Mouse (Mus musculus): ENCODE results near the gene Gnpda2.

Gnpda2 gene

DNA sequence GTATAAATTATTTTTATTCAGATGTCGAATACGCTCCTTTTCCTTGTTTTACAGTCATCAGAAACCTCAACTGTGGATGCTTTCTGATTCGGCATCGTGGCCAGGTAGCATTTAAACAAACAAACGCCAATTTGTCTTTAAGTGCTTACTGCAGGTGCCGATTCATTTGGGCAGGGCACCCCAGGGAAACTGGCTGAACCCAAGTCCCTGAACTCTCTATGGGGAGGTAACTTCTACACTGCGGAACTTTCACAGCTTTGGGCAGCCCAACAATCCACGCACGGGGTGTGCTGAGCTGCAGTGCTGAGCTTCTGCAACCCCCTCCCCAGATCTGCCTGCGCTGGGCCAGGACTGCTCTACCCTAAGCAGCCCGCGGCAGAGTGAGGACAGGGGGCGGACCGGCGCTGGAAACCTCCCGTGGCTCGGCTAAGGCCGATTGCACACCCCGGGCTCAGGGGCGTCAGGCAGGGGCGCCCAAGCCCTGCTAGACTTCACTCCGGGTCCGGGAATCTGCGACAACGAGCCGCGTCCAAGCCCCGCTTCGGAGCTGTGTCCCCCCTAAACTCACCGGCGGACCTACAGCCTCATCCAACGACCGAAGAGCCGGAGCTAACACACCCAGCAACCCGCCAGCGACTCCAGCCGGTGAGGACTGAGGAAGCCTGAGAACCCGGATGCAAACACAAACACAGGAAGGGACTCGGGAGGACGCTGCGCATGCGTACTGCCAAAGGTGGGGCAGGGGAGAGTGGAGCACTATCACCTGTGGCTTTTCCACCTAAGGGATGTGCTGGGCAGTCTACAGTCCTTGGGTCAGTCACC, at the start of gene Gnpda2:
Gene Gnpda2, minus strand, starts transcription at position 701 of the 822 bp plus-strand sequence.
- under 1% methylated on average over 42 of the region's 42 CpGs for WGBS

DNA sequence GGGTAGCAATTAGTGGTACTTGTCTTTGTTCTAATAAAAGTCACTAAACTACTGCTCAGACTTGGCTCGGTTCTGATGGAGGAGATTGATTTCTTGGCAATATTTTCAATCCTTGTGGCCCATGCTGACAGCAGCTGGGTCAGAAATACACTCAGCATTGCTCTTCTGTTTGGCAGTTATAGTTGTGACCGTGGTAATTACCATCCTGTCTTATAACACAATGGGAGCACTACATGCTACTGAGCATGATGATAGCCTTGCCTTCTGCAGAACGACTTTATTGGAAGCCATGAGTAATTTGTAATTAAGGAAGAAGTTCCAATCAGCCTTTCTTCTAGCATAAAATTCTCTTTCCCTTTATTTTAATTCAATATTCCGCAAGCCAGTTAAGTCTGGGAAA, 42.6 kb upstream of the Gnpda2 start:
- 59% methylated on average over 4 of the region's 4 CpGs for WGBS

DNA sequence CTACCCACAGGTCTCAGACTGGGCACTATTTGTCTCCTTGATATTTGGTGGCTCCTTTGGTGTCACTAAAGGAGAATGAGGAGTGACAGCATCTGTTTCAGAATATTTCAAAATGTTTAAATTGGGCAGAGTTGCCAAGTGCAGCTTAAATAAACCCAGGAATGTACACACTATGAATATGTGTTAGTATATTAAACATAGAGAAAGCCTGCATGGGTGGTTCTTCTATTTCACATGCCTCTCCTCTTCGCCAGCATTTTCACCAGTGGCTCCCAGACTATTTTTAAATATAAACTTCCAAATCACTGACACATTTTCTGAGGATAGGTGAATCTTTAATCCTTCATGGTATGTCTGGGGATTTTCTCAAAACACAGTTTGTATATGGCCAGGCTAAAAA, 28.8 kb upstream of the Gnpda2 start:
- 52% methylated on average over 1 of the region's 1 CpGs for WGBS

DNA sequence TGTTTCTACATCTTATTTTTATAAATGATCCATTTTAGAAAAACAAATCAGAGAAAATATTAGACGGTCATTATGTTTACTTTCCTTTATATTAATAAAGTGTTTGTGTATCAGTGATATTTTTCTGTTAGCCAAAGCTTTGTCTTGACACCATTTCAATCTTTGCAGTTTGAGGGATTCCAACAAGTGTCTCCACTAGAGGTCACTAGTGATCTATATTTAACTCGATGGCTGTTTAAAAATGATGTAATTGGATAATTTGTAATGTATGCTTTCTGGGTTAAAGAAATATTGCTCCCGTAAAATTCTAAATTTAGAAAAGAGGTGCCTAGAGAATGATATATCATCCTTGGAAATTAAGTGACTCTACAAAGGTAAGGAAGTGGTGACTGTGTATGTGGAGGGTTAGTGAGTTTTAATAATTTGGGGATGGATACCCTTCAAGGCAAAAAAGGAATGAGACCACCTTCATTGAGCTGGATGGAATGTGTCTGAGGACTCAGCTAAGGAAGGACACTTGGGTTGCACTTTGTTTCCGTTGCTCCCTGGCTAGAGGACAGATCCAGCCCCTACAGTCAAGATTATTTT, 21.2 kb upstream of the Gnpda2 start:
- WGBS: 18% methylated on average over 4 of the region's 4 CpGs

DNA sequence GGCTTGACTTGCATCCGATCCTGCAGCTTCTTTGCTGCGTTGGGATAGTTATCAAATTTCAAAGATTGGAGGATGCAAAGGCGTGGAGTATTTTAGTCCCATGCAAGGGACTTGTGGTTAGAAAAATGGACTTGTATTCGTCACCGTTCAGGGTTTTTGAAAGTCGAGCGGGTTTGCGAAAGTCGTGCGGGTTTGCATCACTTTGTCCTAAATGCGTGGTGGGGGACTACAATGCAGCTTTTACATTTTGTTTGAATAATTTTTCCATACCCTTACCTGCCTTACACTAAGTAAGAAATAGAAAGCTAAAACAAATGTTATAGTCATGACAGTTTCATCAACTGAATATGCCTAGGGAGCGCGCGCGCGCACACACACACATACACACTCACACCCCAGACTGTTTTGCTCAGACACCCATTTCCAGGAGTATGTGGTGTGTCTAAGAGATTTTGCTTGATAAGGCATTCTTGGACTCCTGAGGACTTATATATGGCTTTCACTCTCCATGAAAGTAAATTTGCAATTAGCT, 34.7 kb downstream of the Gnpda2 start:
- WGBS: 6% methylated on average over 16 of the region's 16 CpGs

DNA sequence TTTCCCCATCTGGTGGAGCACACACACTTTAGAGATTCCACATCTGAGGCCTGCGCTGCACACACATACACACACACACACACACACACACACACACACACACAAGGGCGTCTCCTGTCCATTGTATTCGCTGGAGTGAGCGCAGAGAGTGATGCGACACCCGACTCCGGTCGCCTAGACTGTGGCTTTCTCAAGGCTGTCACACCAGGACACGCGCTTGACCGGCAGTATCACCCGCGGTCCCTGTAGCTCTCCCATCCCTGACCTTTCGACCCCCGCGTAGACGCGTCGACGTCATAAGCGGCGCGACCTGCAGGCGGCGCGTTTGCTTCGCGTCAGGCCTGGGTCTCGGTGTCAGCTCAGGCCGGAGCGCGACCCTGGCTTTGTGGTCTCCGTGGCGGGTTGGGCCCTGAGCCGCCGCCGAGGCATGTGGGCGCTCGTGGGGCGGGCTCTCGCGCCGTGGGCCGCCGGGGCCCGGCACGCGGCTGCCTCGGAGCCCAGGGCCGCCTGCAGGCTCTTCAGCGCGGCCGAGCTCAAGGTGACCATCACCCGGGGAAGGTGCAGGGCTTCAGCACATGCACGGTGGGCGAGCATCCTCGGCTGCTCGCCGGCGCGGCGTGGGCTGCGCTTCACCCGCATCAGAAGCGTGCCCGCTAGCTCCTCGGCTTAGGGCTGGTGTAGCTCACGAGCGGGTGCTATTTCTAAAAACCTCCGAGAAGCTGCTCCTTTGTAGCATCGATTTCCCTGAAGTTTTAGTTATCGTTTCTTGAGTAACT, 35.3 kb downstream of the Gnpda2 start, which contains the start of gene Guf1:
Gene Guf1, plus strand, starts transcription at position 296 of the 776 bp plus-strand sequence.
- under 1% methylated on average over 72 of the region's 72 CpGs for WGBS

DNA sequence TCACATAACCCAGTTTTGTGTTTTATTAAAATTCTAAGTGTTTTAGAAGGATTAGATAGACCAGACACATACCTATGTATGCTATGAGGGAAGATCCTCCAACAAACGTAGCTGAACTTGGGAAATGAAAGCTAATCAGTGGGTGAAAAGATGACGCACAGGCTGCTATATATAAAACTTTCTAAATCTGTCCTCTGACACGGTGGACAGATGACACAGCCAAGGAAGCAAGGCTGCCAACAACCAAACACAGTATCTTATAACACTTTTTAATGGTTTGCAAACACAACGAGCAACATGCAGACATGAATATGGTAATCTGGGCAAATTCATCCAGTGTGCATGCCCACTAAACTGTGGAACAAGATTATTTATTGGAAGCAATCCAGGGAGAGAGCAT, 49.7 kb downstream of the Gnpda2 start, which contains the start of gene Yipf7:
Gene Yipf7, minus strand, starts transcription at position 160 of the 400 bp plus-strand sequence.
- WGBS: 27% methylated on average over 4 of the region's 4 CpGs

DNA sequence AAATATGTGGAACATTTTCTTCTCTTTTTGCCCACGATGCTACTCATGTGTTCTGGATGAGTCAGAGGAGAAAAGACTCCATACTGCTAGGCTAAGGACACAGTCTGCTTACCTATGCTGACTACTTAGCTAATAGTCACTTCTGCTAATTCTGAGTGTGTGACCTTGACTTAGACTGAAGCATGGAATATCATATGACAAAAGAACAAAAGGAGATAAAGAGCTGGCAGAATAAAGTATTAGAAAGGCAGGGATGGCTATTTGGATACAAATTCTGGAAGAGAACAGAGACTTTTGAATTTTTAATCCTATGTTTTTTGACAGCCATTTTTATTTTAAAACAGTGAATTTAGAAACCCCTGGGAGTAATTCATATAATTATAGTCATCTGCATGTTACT, 50.5 kb downstream of the Gnpda2 start:
- WGBS: 46% methylated on average over 1 of the region's 1 CpGs
